Mouse (Mus musculus) adrenal gland, adult 10 weeks (tissue): Measurements from ENCODE around the gene Tcte1. TPM values are rescaled to one million over a fixed set of nuclear protein-coding genes. Genes with fewer than 3 reads are reported as not detected.

Experiments
- polyA plus RNA-seq: library from polyadenylated mRNA; stranded (reverse); fragments of 350-450 nt; fragmentation: Illumina TruSeq; extraction: RNeasy Lipid Tissue Mini Kit (QIAGEN cat#74804); gene quantifications from one replicate; pipeline ENCODE4 v1.2.3, GENCODE M21; 2014; ENCODE audit warnings: low read depth, low replicate concordance

Tcte1 gene
- polyA plus RNA-seq = not detected

GRCm38 (mm10) chr17:45523263-45523662 is at the start of gene Tcte1:
Gene Tcte1 (plus strand): TSS chr17:45523434.

GRCm38 (mm10) chr17:45474669-45475465 is 48.4 kb upstream of the Tcte1 start, which contains the start of gene Spats1:
Gene Spats1 (minus strand): TSS chr17:45475415.

GRCm38 (mm10) chr17:45506700-45507189 is 16.5 kb upstream of the Tcte1 start, which contains the start of gene Aars2:
Gene Aars2 (plus strand): TSS chr17:45506841.

GRCm38 (mm10) chr17:45549617-45550181 is 26.5 kb downstream of the Tcte1 start, which contains the start of gene Tmem151b:
Gene Tmem151b (minus strand): TSS chr17:45549677.

GRCm38 (mm10) chr17:45555452-45556106 is 32.3 kb downstream of the Tcte1 start, which contains the start of gene Nfkbie:
Gene Nfkbie (plus strand): TSS chr17:45555703.

GRCm38 (mm10) chr17:45563655-45564530 is 40.7 kb downstream of the Tcte1 start, which contains the start of gene Slc35b2:
Gene Slc35b2 (plus strand): TSS chr17:45563874.

GRCm38 (mm10) chr17:45573087-45573779 is 50.0 kb downstream of the Tcte1 start, which contains the start of gene Hsp90ab1:
Gene Hsp90ab1 (minus strand): TSS chr17:45573271.

Other genes with a start within 250 kb of the Tcte1 start
- 58.0 TPM for gene Cdc5l, start 89.7 kb upstream of the Tcte1 start, polyA plus RNA-seq
- not detected for gene Spats1, start 48.0 kb upstream of the Tcte1 start, polyA plus RNA-seq
- 0.17 TPM for gene Aars2, start 16.6 kb upstream of the Tcte1 start, polyA plus RNA-seq
- gene Tmem151b, start 26.2 kb downstream of the Tcte1 start, polyA plus RNA-seq = not detected
- gene Nfkbie, start 32.3 kb downstream of the Tcte1 start, polyA plus RNA-seq = 0.64 TPM
- gene Slc35b2, start 40.4 kb downstream of the Tcte1 start, polyA plus RNA-seq = 3.1 TPM
- gene Hsp90ab1, start 49.8 kb downstream of the Tcte1 start, polyA plus RNA-seq = 2,931 TPM
- gene Slc29a1, start 76.2 kb downstream of the Tcte1 start, polyA plus RNA-seq = 20.3 TPM
- gene Mymx, start 78.7 kb downstream of the Tcte1 start, polyA plus RNA-seq = not detected
- 0.29 TPM for gene Capn11, start 135.9 kb downstream of the Tcte1 start, polyA plus RNA-seq
- 1.6 TPM for gene Mrpl14, start 162.9 kb downstream of the Tcte1 start, polyA plus RNA-seq
- 6.7 TPM for gene Tmem63b, start 163.5 kb downstream of the Tcte1 start, polyA plus RNA-seq
- gene 1600014C23Rik, start 210.4 kb downstream of the Tcte1 start, polyA plus RNA-seq = not detected